Mouse (Mus musculus) T-helper 17 cell (primary cell): ENCODE results near the gene Atg10.

ENCODE experiments used
- in situ Hi-C, 2 experiments: fragments of 300-600 bp; cut with MboI, MseI; formaldehyde crosslinking; loops; 1 replicate in 1 of 2; 2 replicates in 1 of 2; pipeline ENCODE4 v1.15.1; 2025; ENCODE audit warnings: high pct_unique_total_duplicates in 2 of 2

The Atg10 gene

DNA sequence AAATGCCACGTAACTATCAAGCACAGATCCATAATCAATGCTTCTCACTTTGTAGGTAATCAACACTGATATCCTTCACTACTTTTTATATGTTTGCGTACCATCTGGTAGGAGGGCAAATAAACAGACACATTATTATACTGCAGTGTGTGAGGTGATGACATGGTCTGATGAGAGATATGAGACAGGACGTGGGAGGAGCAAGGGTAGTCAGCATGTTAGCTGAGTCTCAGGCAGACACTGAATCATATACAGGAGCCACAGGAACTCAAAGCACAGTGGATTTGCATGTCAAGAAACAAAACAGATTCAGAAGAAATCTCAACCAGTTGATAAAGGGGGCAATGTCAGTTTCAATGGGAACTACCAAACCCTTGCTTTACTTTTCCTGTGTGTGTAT lies 185.7 kb downstream of the Atg10 start:
- in situ Hi-C loops = no loop called here

- in situ Hi-C loops = no loop called here
Measured at GRCm38 (mm10) chr13:91037405-91037804, 186.4 kb downstream of the Atg10 start.

DNA sequence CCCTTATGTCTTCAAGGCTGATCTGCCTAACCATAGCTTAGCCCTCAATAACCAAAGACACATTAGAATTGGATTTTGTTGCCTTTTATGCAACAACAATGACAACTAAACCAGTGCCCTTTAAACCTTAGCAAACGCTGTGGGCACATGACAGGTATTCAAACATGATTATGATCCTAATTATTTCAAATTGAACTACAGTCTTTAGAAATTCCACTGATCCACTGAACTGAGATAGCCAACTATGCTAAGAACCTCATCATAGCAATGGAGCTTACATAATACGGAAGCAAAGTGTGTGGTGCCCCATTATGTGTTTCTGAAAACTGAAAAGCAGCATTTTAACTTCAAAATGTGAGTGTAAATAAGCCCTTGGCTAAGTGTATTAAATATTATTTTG lies 191.9 kb downstream of the Atg10 start:
- in situ Hi-C loops = no loop called here

DNA sequence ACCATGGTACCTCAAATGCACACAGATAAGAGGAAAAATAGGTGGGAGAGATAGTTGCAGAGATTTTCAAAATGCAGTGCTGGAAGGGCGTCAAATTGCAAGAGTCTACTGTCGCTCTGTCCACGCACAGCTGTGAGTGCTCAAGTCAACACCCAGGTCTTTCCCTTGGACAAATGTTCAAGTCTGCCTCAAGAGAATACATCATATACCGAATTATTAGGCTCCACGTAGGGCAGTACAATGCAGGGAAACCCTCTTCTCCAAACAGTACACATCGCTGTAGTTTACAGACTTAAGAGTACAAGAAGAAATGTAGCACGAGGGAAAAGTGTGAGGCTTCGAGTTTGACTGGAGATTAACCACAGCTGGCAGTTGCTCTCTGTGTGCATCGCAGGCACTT lies 200.3 kb downstream of the Atg10 start:
- in situ Hi-C loops = no loop called here

- in situ Hi-C loops = no loop called here
Measured at GRCm38 (mm10) chr13:91011851-91012250, 211.9 kb downstream of the Atg10 start.

DNA sequence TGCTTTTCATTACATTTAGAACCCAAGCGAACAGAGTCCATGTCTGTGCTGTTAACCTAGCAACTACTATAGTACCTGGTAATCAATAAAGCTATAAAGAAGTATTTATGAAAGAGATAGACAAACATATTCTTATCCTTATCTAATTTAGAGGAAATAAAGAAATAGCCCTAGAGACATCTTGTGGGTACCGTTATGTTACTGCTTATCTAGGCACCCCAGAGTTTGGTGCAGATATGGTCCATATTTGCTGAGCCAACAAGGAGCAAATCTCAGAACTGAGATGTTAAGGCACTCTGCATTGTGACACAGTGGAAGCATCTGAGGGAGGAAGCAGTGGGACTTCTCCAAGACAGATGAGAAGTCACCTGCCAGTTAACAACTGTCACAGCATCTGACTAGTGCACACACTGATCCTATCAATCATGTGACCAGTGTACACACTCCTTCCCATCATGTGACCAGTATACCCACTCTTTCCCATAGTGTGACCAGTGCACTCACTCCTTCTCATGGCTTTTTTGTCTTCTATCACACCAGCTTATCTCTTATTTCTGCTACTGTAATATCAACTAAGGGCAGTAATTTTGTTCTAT lies 228.6 kb downstream of the Atg10 start:
- in situ Hi-C loops = no loop called here

DNA sequence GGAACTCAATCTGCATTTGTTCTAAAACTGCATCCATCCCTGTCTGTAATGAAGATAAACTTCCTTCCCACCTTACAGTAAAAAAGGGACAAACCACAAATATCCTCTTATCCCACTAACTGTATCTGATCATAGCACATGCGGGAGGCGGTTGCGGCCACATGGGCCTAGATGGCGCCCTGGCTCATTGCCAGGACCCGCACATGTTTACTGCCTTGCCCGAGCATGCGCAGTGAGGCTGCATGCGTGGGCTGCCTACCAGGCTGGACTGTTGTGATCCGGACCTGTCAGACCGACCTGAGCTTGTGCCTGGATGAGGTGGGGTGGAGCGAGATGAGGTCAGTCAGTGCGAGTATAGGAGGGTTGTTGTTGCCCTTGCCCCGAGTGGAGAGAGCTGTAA lies 230.2 kb downstream of the Atg10 start:
- in situ Hi-C loops = loop anchor here in 1 of 2 experiments (5.0 kb wide), 1 partner anchor 79 kb away; no protein-coding TSS in a partner anchor

- in situ Hi-C loops = loop anchor here in 1 of 2 experiments (5.0 kb wide), 1 partner anchor 79 kb away; no protein-coding TSS in a partner anchor
Measured at GRCm38 (mm10) chr13:90992948-90993347, 230.8 kb downstream of the Atg10 start.

- in situ Hi-C loops = no loop called here
Measured at GRCm38 (mm10) chr13:90988226-90988625, 235.5 kb downstream of the Atg10 start.

GRCm38 (mm10) chr13:90985417-90985816 lies 238.4 kb downstream of the Atg10 start:
- in situ Hi-C loops = no loop called here

- in situ Hi-C loops = no loop called here
Measured at GRCm38 (mm10) chr13:90984073-90984472, 239.7 kb downstream of the Atg10 start.

- in situ Hi-C loops = no loop called here
Measured at GRCm38 (mm10) chr13:90981798-90982197, 242.0 kb downstream of the Atg10 start.

- in situ Hi-C loops = no loop called here
Measured at GRCm38 (mm10) chr13:90980878-90981674, 242.7 kb downstream of the Atg10 start.

DNA sequence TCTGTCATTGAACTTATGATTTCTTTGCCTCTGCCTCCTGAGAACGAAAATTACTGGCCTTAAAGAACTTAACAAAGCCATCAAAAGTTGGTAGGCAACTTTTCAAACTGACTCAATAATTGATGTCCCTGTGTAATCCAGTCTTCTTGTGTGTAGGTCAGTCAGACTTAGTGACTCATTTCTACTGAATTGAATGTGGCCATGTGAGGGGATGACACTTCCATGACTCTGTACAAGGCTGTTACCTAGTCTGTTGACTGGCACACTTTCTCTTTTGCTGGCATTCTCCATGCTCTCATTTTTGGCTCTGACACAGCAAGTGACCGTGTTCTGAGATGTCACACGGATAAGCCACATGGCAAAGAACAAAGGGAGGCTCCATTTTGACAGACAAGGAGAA lies 246.7 kb downstream of the Atg10 start:
- in situ Hi-C loops = no loop called here

GRCm38 (mm10) chr13:90973409-90973808 lies 250.4 kb downstream of the Atg10 start:
- in situ Hi-C loops = no loop called here

DNA sequence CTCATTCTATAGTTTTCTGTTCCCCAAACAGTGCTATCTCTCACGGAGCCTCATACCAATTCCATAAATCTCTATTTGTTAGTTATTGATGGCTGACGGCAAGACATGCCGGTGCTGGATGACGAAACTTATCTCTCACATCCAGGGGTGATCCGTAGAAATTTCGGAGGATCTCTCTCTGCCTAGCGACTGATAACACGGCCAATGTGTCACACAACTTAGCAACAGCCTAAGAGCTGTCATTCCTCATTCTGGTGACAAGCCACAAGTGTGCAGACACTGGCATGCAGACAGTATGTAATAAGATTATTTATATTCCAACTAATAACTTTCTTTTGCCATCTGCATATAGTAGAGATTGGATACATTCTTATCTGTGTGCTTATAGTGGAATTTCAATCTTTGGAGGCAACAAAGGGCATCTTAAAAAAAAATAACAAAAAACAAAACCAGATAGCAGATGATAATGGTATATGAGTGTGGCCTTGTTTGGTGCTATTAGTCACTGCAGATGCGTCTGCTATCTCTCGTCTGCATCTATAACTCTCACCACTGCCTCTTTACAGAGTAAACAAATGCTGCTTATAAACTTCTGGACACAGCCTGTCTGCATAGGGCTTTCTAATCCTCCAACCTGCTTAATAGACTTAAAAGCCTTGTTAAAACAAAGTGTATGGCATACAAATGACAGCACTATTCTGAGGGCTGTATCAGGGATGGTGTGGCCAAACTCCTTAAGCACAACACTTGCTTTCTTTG lies 253.3 kb downstream of the Atg10 start:
- in situ Hi-C loops = no loop called here

DNA sequence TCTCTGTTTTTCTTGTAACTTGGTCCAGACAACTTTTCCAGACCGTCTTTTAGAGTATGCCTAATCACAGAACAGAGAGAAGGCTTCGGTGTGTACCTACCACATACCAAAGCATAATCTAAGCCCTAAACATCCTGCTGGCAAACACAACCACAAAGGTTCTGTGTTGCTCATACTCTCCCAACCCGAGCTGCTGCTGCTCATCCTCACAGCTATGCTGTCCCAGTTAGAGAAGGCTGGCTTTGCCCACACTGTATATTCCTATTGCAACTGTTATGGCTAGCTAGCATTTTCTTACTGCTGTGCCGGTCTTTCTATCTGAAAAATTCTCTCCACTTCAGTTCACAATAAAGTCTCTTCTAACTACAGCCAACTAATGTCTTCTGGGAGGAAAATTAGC lies 254.8 kb downstream of the Atg10 start:
- in situ Hi-C loops = no loop called here

DNA sequence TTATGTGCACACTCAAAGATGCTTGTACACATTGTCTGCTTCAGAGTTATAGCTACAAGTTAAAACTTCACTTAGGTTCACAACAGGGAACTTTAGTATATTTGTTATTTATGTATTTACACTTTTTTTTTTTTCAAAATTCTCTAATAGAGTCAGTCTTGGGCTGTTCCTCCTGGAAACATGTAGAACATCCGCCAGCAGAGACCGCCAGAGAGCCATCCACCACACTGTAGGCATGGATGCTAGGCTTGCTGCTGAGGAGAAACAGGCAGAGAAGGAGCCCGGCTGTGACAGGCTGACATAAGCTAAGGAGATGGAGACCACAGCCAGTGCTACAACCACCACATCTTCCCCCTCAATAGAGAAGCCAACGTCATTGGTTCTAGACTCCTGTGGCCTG lies 256.3 kb downstream of the Atg10 start:
- in situ Hi-C loops = no loop called here

- in situ Hi-C loops = no loop called here
Measured at GRCm38 (mm10) chr13:90965996-90966395, 257.8 kb downstream of the Atg10 start.

- in situ Hi-C loops = loop anchor here in 1 of 2 experiments (5.0 kb wide), 1 partner anchor 733 kb away; no protein-coding TSS in a partner anchor
Measured at GRCm38 (mm10) chr13:90964511-90964910, 259.3 kb downstream of the Atg10 start.

DNA sequence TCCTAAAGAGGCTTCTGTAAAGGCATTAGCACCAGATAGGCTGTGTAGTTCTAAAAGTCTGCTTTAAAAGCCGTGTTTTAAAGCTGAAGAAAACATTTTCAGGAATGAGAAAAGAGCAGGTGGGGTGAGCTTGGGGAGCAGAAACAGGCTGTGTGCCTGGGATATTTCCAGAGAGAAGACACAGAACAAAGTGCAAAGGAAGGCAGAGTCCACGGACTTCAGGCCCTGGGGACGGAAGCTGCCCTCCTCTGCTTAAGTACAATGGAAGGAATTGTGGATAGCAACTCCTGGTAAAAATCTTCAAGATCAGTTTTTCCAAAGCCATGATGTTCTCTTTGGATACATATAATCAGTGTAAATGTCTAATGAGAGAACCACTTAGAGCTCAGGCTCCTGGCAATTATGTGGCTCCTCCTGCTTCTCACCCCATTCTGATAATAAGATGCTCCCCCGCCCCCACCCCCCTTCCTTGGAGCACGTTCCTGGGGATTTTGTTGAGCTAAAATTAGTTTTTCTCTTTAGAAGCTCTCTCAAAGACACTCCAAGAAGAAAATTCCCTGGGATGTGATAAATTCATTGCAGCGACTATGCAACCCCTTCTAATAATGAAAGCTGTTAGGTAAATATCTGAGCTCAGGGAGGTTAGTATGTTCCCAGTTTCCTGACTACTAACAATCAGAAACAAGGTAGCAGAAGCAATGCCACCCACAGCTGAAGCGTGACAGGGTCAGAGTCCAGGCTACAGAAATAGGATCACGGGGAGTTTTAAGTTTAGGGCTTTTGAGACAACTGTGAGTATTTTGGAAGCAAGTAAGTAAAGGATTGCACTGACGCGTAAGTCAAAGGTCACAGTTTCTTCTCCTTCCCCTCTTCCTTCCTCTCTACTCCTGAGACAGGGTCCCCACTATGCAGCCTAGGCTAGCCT lies 260.7 kb downstream of the Atg10 start:
- in situ Hi-C loops = loop anchor here in 1 of 2 experiments (5.0 kb wide), 1 partner anchor 734 kb away; no protein-coding TSS in a partner anchor
